Mouse (Mus musculus): ENCODE data around the gene Auts2.

The Auts2 gene

GRCm38 (mm10) chr5:131610702-131611101 lies 932.4 kb downstream of the Auts2 start:
- CTCF ChIA-PET: no interaction called here

- CTCF ChIA-PET: interaction anchor here (0.6 kb wide), 1 partner anchor 8 kb away, joined by 10 read pairs; no protein-coding TSS in a partner anchor
These were observed 936.4 kb downstream of the Auts2 start for GRCm38 (mm10) chr5:131606786-131607185.

- CTCF ChIA-PET: no interaction called here
These were observed 941.0 kb downstream of the Auts2 start for GRCm38 (mm10) chr5:131601934-131602692.

- CTCF ChIA-PET: no interaction called here
These were observed 942.6 kb downstream of the Auts2 start for GRCm38 (mm10) chr5:131600325-131601125.

GRCm38 (mm10) chr5:131597503-131597902 lies 945.6 kb downstream of the Auts2 start:
- CTCF ChIA-PET: no interaction called here

- CTCF ChIA-PET: no interaction called here
These were observed 946.6 kb downstream of the Auts2 start for GRCm38 (mm10) chr5:131596591-131596990.

GRCm38 (mm10) chr5:131595730-131596129 lies 947.4 kb downstream of the Auts2 start:
- CTCF ChIA-PET: no interaction called here

GRCm38 (mm10) chr5:131594597-131594996 lies 948.5 kb downstream of the Auts2 start:
- CTCF ChIA-PET: no interaction called here

GRCm38 (mm10) chr5:131593261-131593660 lies 949.9 kb downstream of the Auts2 start:
- CTCF ChIA-PET: no interaction called here

- CTCF ChIA-PET: no interaction called here
These were observed 953.1 kb downstream of the Auts2 start for GRCm38 (mm10) chr5:131589948-131590467.

- CTCF ChIA-PET: no interaction called here
These were observed 956.8 kb downstream of the Auts2 start for GRCm38 (mm10) chr5:131586332-131586700.

GRCm38 (mm10) chr5:131585684-131586331 lies 957.3 kb downstream of the Auts2 start:
- CTCF ChIA-PET: no interaction called here

GRCm38 (mm10) chr5:131584260-131585135 lies 958.6 kb downstream of the Auts2 start:
- CTCF ChIA-PET: no interaction called here

GRCm38 (mm10) chr5:131581110-131582050 lies 961.8 kb downstream of the Auts2 start:
- CTCF ChIA-PET: no interaction called here

- CTCF ChIA-PET: no interaction called here
These were observed 964.4 kb downstream of the Auts2 start for GRCm38 (mm10) chr5:131578737-131579136.

- CTCF ChIA-PET: no interaction called here
These were observed 967.3 kb downstream of the Auts2 start for GRCm38 (mm10) chr5:131575733-131576265.

- CTCF ChIA-PET: no interaction called here
These were observed 968.0 kb downstream of the Auts2 start for GRCm38 (mm10) chr5:131575086-131575514.

GRCm38 (mm10) chr5:131574469-131575085 lies 968.6 kb downstream of the Auts2 start:
- CTCF ChIA-PET: no interaction called here
